Mouse (Mus musculus) small intestine, adult 2 months (tissue): ENCODE results near the gene Creb5.

ENCODE experiments used
- CTCF ChIP-seq: fragments of 200-500 bp; IDR thresholded peaks from 2 replicates; pipeline ENCODE4 v1.5.1; 2012; ENCODE audit warnings: low read depth, mild to moderate bottlenecking, control low read depth, inconsistent platforms, low read length, moderate library complexity, mixed read lengths; ENCODE audit not compliant: insufficient replicate concordance, insufficient read length; ENCODE audit errors: extremely low read depth
- POLR2A ChIP-seq: fragments of 200-500 bp; IDR thresholded peaks from 2 replicates; pipeline ENCODE4 v1.6.1; 2012; ENCODE audit warnings: low read depth, mild to moderate bottlenecking, control low read depth, inconsistent platforms, low read length, moderate library complexity

DNA sequence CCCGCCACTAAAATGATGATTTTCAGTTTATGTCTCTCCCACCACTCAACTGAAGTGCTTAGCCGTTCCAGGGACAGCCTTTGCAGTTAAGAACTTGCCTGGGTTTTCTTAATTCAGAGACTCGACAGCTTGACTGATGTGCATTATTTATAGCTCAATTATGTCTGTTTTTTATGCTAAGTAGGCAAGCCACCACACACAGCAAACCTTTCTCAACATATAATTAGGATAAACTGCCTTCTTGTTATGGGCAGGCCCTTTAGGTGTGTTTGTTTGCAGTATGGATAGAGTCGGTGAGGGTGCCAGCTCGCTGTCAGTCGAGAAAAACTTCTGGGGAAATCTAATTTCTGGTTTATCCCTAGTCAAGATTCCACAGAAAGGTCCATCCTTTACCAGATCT lies 409.4 kb downstream of the Creb5 start:
- TF ChIP-seq CTCF = no peak
- no peak for TF ChIP-seq POLR2A
